Mouse (Mus musculus): ENCODE measurements around the gene Eif2b5.

Gene Eif2b5

DNA sequence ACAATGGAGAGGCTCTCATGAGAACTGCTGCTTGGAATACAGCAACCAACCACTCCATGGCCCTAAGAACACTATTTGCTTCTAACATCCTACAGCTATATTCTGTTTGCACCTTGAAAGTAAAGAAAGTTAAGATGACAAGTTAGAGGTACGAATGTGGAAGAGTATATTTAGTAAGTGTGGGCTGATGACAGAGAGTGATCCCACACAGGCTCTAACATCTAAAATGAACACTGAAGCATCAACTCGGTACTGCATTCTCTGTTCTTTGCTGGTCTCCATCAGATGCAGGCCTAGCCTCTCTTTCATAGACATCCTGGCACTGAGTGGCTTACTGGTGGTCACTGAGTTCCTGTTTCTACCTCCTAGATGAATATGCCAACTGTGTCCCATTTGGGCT lies 9.4 kb upstream of the Eif2b5 start:
- in situ Hi-C loops (cut with MboI, MseI) = no loop called here

DNA sequence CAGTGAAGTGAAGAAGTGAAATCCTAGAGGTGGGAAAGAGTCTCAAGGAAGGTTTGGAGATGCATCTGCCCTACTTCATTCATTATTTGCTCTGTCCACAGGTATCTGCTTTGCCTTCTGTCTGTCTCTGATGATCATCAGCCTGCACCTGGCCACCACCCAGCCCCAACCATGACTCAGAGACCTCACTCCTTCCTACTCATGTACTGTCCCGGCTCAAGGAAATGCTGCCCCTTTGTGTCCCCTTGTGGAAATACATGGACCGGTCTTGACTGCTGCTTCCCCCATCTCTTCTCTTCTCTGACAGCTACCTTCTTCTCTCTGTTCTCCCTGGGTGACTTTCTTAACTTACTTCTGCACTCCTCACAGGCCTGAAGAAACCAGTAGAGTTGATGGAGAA lies 8.0 kb upstream of the Eif2b5 start:
- in situ Hi-C loops (cut with MboI, MseI) = no loop called here

DNA sequence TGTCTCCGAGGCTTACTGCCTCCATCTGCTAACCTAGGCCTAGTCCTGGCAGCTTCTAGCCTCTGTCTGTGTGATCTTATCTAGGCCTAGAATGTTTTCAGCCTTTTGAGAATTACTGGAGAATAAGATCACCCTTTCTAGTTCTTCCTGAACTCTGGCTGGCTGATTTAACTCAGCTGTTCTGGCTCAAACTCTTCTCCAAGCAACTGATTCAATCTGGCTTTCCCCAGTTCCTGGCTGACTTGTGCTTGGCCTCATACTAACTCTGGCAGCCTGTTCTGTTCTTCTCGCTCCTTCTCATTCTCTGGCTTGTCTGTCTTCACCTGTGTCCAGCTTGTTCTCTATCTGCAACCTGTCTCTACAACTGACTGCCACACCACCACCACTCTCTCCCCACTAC lies 7.3 kb upstream of the Eif2b5 start:
- in situ Hi-C loops (cut with MboI, MseI) = no loop called here

DNA sequence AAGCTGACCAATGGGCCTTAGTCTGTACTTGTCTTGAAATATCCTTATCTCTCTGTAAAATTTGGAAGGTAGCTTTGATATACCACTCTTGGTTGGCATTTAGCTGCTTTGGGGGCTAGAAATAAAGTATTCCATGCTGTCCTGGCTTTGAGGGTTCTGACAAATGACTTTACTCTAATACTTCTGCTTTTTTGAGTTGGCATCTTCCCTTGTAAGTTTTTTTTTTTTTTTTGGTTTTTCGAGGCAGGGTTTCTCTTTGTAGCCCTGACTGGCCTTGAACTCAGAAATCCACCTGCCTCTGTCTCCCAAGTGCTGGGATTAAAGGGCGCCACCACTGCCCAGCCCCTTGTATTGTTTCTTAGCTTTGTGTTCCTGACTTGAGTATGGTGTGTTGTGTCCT lies 5.2 kb upstream of the Eif2b5 start:
- in situ Hi-C loops (cut with MboI, MseI) = no loop called here

DNA sequence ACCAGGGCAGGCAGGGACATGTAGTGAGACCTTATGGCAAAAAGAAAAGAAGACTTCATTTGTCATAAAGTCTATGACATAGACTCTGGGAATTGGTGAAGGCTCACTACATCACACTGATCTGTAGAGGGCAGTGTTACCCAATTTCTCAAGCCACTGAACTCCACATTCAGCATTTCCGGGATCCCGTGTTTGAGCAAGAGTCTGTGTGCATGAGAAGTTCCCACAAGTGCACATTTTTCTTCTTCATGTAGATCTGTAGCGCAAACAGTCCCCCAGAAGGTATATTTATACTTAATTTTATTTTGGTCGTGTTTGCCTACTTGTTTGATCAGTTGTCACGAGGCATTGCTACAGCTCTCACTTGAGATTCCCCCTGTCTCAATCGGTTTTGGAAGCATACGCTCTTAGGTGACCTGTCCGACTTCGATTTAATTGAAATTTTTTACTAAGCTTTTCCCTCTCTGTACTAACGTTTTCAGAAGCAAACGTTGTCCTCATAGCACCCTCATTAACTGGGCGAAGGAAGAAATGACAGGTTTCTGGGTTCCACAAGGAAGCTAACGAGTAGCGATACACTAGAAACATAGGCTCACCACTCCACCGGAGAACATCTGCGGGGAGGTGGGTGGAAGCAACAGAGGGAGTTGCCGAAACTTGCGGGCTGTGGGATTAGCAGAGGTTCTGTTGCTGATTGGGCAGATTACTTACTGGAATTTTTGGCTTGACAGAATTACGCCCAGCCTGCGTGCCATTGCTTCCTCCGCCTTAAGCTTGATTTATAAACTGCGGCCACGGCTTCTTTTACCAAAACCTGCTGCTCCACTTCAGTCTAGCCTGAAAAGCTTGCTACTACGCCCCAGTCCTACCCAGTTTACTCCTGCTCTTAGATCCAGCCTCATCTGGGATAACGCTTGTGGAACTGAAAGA lies 1.7 kb upstream of the Eif2b5 start:
- in situ Hi-C loops (cut with MboI, MseI) = loop anchor here (5.0 kb wide), 1 partner anchor 45 kb away; no protein-coding TSS in a partner anchor

DNA sequence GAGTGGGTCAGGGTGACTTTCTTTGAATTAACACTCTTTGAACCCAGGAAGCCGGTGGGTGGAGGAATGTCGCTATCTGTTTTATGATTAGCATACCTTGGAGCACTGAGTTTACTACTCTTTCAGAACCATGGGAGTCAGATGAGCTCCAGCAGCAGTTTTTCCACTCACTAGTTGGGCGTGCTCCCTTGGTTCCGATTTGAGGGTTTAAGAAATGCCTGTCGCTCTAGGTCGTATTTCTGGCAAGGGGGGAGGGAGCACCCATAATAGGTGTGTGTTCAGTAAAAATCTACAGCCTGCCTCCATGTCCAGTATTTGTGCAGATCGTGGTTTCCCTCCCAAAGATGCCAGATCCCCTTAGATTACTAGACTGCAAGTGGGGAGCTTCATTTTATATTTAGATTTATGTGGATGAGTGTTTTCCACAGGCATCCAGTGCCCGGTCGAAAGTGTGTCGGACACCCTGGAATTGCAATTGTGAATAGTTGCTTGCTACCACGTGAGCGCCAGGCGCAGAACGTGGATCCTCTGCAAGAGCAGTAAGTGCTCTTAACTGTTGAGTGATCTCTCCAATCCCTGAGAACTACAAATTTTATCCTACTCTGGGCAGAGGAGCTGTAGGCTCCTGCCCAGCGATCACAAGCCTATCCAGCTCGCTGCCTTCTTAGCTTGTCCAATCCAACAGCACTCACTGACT lies 489 bp upstream of the Eif2b5 start:
- in situ Hi-C loops (cut with MboI, MseI) = loop anchor here (5.0 kb wide), 1 partner anchor 44 kb away; no protein-coding TSS in a partner anchor

DNA sequence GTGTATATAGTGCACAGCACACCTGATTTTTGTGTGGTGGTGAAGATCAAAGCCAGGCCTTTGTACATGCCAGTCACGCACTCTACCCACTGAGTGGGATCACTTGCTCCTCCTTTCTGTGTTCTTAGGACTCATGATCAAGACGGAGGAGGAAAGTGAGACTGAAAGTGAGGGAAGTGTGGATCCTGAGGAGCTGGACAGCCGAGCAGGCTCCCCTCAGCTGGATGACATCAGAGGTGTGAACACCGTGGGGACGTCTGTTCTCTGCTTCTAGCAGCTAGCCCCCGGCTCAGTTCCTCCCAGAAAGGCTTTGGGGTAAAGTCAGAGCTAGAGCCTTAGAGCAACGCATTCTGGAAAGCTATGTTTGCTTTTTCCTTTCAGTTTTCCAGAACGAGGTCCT lies 7.4 kb downstream of the Eif2b5 start:
- in situ Hi-C loops (cut with MboI, MseI) = no loop called here

DNA sequence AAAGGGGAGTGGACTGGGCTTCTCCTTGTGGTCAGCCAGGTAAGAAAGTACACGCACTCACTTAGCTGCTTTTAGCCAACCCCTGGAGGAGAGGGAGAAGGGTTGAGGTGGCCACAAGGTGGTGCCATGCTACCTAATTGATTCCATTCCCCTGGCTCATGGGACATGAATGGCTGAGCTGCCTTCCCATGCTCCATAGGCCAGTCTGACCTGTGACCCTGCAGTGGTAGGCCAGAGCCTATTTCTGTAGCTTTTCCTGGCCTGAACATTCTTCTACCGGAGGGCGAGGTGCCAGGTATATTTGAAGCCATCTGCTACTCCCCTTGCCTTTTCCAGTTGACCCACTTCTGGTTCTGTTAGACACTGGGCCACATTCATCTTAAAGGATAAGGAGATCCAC lies 10.7 kb downstream of the Eif2b5 start:
- in situ Hi-C loops (cut with MboI, MseI) = no loop called here

DNA sequence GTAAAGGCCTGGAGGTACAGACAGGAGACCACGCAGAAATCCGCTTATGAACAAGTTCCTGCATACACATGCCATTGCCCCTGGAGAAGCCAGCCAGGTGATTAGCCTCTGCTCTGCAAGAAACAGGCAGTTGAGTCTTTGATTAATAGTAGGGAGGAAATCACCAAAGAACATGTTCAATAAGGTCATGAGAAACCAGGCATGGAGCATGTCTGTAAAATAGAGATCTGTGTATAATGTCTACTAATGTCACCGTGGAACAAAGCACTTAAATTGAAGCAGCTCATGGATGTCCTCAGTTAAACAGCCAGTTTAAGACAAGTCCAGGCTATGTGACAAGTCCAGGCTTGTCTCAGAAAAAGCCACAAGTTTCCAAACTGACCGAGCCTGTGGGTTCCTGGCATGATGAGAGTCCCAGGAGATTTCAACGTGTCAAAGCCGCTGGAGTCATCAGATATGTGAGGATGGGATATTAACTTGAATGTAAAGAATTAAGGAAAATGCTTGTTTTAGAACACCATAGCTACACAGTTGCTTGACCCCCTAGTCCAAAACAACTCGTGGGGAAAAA lies 12.7 kb downstream of the Eif2b5 start:
- in situ Hi-C loops (cut with MboI, MseI) = no loop called here

DNA sequence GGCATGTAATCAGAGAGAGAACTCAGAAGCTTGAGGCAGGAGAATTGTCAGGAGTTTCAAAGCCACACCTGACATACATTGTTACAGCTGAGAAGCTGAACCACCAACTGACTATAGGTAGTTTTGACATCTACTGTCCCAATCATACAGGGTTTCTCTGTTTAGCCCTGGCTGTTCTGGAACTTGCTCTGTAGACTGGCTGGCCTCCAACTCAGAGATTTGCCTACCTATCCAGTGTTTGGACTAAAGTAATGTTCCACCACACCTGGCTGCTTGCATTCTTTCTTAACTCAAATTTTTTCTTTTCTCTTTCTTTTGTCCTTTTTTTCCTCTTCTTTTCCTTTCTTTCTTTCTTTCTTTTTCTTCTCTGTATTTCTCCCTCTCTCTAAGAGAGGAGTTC lies 17.4 kb downstream of the Eif2b5 start:
- in situ Hi-C loops (cut with MboI, MseI) = no loop called here

DNA sequence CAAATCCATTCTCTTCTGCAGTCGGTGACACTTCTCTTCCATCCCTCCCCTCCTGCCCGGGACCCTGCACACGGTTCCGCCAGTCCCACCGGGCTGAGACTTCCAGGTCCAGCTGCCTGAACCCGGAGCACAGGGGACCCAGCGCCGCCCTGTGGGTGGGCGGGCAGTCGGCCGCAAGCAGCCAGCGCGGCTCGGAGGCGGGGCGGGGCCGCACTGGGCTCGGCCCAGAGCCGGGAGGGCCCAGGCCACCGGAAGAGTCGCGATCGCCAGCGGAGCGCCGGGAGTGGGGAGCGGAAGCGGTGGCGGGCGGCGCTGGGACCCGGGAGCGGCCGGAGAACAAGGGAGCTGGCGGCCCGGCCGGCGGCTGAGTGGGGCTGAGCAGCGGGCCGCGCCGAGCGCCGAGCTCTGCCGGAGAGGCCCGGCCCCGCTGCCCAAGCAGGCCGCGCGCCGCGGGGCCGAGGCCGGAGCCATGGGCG lies 18.1 kb downstream of the Eif2b5 start, which contains the start of gene Dvl3:
Gene Dvl3, plus strand, starts transcription at position 257 of the 476 bp plus-strand sequence.
- in situ Hi-C loops (cut with MboI, MseI) = no loop called here

DNA sequence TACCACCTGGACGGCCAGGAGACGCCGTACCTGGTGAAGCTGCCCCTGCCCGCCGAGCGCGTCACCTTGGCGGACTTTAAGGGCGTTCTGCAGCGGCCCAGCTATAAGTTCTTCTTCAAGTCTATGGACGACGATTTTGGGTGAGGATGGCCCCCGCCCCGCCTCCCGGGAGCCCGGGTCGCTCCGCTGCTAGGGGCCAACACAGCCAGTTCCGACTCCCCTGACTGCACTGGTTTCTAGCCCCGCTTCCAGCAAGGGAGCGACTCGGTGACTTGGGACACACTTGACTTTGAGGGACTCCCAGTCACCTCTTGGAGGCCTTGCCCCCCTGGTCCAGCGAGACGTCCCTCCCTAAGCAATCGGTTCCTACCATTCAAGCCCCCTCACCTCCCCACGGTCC lies 18.6 kb downstream of the Eif2b5 start:
- in situ Hi-C loops (cut with MboI, MseI) = no loop called here

DNA sequence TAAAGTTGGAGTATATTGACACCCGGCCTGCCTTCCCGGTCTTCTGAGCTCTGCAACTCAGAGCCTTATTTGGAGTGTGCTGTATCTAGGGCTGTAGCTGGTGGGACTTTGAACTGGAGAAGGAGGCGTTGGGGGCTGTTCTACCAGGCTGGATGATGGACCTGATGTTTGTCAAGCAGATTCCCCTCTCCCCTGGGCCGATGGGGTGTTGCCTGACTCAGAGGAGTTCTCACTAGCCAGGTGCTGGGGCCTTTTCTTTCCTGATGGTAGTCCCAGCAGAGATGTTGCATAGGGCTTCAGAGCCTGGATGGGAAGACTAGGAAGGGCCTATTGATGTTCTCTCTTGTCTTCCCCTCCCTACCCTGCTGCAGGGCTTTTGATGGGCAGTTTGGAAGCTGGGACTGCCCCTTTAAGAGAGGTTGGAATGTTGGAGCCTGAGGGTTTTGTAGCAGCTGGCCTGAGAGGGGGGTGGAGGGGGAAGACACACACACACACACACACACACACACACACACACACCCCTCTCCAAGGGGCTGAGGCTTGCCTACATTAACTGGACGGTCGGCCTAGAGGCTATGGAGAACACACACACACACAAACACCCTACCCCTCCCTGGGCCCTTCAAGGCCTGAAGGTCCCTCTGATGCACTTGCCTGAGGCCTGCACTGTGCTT lies 19.2 kb downstream of the Eif2b5 start:
- in situ Hi-C loops (cut with MboI, MseI) = no loop called here

DNA sequence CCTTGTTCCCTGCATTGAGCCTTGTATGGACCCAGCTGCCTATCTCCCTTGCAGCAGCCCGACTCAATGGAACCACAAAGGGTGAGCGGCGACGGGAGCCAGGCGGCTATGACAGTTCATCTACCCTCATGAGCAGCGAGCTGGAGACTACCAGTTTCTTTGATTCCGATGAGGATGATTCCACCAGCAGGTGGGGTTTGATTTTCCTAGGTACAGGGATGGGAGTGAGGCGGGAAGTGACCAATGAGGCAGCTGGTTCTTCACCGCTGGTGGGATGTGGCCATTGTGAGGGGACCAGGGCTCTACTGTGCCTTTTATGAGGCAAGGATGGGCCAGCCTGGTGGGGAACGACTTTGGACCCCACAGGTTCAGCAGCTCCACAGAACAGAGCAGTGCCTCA lies 25.3 kb downstream of the Eif2b5 start:
- in situ Hi-C loops (cut with MboI, MseI) = no loop called here

DNA sequence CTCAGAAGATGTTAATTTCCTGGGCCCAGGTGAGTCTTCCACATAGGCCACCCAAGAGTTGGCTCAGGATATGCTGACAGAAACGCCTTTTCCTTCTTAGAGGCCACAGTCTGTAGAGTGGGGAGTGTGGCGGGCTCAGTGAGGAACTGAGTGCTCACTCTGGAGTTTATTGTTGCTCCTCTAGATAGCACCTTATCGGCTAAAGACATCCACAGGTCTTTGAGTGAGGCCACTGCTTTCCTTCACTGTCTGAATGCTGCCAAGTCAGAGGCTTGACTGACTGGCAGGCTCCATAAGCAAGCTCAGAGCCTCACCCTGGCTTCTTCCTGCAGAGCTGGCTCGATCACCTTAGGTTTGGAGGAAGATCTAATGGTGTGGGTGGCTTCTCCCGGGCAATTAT lies 30.2 kb downstream of the Eif2b5 start:
- in situ Hi-C loops (cut with MboI, MseI) = no loop called here

DNA sequence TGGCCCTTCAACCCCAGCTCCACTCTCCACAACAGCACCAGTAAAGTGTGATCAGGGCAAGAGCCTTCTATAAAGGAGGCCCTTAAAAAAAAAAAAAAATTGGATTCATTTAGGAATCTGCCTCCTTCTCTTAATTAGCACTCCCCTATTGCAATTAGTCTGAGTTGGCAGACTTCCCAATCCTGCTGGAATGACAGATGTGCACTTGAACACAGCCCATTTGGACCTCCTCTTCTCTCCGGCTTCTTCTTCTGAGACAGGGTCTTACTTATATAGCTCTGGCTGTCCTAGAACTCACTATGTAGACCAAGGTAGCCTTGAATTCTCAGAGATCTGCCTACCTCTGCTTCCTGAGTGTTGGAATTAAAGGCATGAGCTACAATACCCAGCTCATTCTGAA lies 30.8 kb downstream of the Eif2b5 start:
- in situ Hi-C loops (cut with MboI, MseI) = no loop called here

DNA sequence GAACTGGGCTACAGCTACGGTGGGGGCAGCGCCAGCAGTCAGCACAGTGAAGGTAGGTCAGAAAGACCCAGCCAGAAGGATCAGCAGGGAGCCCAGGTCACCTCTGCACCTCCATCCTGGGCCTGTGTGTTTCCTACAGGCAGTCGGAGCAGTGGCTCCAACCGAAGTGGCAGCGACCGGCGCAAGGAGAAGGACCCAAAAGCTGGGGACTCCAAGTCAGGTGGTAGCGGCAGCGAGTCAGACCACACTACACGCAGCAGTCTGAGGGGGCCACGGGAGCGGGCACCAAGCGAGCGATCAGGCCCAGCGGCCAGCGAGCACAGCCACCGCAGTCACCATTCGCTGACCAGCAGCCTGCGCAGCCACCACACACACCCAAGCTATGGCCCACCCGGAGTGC lies 32.3 kb downstream of the Eif2b5 start:
- in situ Hi-C loops (cut with MboI, MseI) = no loop called here

DNA sequence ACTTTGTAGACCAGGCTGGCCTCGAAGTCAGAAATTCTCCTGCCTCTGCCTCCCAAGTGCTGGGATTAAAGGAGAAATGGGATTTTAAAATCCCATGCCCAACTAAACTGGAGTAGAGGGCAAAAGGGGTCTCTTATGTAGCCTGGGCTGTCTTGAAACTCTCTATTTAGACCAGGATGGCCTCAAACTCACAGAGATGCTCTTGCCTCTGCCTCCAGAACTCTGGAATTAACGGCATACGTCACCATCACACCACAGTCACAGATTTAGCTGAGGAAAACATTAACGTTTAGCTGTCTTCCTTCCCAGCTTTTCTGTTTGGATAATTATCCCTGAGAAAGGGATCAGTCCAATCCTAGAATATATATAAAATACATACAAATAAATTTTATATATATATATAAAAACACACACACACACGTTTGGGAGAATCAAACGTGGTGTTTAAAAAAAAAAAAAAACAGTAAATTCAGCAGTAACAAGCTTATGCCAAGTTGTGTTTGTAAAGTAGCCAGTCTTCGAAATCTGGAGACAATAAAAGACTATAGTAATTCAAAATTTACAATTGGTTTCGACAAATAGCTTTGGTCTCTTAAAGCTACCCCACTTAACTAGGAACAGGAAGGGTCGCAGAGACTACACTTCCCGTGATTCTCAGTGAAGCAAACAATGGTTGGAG lies 36.1 kb downstream of the Eif2b5 start:
- in situ Hi-C loops (cut with MboI, MseI) = loop anchor here (5.0 kb wide), 1 partner anchor 78 kb away; the partner anchor contains the start of genes Alg3, Eef1akmt4 and Gm49333

DNA sequence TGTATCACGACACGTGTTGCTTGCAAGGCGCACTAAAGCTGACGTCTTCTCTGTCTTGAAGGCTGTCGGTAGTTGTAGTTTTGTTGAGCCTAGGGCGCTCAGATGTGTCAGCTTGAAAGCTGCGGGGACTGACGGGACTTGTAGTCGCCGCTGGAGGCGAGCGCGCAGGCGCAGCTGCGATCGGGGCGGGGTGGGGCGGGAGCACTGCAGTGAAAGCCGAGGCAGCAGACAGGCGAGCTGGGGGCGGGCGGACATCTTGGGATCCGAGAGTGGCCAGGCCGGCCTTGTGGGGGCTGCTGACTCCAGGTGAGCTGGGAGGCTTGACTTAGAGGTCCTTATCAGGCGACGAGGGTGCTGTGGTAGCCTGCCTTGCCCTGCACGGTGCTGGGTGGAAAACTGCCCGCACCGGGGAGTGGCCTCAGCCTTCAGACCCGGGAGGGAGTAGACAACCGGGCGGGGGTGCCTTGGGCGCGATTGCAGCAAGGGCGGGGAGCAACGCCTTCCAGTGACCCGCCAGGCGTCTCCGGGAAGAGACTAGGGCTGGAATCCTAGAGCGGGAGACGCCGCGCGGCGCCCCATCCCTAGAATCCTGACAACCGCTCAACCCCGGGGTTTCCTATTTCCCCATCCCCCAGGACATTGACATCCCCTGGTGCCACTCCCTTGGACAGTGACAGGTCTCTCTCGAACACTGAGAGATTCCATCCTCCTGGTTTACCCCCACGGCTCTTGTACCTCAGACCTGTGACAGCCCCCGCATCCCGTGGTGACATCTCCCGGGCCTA lies 36.9 kb downstream of the Eif2b5 start, which contains the start of gene Ap2m1:
Gene Ap2m1, plus strand, starts transcription at position 183 of the 785 bp plus-strand sequence.
- in situ Hi-C loops (cut with MboI, MseI) = loop anchor here (5.0 kb wide), 1 partner anchor 77 kb away; the partner anchor contains the start of genes Alg3, Eef1akmt4 and Gm49333

DNA sequence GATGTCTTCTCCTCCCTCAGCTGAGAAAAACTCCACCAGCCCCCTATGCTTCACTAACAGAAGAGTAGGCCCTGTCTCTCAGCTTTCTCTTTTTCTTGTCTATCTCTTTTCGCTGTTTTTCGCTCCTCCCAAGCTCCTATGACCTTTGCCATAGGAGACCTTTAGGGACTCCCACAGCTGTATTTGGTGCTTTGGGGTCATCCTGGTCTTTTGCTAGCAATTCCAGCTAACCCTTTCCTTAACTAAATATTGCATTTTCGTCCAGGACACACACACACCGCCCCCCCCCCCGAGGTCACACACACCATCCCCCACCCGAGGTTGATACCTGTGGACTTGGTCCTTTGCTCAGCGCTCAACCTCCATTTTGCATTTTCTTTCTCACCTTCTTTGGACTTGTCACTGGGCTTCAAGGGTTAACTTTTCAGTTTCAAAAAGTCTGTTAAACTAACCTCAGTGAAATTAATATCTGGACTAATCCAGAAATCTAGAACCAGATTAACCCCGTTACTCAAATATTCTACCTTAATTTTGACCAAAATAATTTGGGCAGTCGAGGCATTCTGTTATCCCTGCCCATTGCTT lies 37.6 kb downstream of the Eif2b5 start:
- in situ Hi-C loops (cut with MboI, MseI) = loop anchor here (5.0 kb wide), 1 partner anchor 76 kb away; the partner anchor contains the start of genes Alg3, Eef1akmt4 and Gm49333

All from regulatory T cell (primary cell).